In the genomic region with DNA sequence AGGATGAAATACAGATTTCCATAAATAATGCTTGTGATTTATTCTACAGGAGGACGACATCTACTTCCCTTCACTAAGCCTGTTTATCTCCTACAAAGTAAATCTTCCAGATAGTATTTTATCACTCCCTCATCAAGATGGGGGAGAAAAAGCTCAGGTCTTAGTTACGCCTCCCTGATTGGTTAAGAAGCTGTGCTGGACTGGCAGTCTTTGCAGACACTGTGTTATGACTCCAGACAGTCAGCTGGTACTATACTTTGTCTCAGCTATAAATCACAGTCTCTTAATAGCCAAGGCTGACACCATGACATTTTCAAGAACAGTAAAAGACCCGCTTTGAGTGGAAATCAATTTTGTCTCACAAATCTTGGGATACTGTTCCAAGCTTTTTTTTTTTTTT, we compare ENCODE assay signal across 16 mouse cellular contexts. TPM values are rescaled to one million over a fixed set of nuclear protein-coding genes. Genes with fewer than 3 reads are reported as not detected.
DNase-seq lines count a peak whose midpoint lies in the region; ATAC-seq and TF ChIP-seq lines count a peak whose summit lies in the region.
"Had no signal": no experiment of that assay in that cellular context is flagged by ENCODE, and none has a peak within 500 bp of the region (broad histone marks: within the 10 kb centered on the region; RNA-seq: fewer than 3 reads in every experiment).

No protein-coding gene starts in this region.

- H3K9ac ChIP-seq in hindbrain, embryonic 11.5 days (ENCODE audit: low read depth, low read length): no peak overlapping the region
- H3K9ac ChIP-seq in hindbrain, embryonic 14.5 days: no peak overlapping the region
- no peak overlapping the region for H3K9ac ChIP-seq in midbrain, embryonic 11.5 days (ENCODE audit: low read length)
- no peak overlapping the region for H3K9ac ChIP-seq in limb, embryonic 14.5 days (ENCODE audit: low read depth, low read length, severe bottlenecking)
- H3K9ac ChIP-seq: heart, embryonic 12.5 days; lung, embryonic 14.5 days had no signal

- WGBS in hindbrain, embryonic 11.5 days: 77% methylated on average over 3 of the region's 3 CpGs
- WGBS in hindbrain, embryonic 14.5 days: 51% methylated on average over 3 of the region's 3 CpGs
- WGBS in midbrain, embryonic 11.5 days: 84% methylated on average over 3 of the region's 3 CpGs
- 86% methylated on average over 3 of the region's 3 CpGs for WGBS in midbrain, embryonic 10.5 days
- 30% methylated on average over 3 of the region's 3 CpGs for WGBS in limb, embryonic 14.5 days

- no peak overlapping the region for H3K27ac ChIP-seq in hindbrain, embryonic 11.5 days (ENCODE audit: low read depth, low read length)
- no peak overlapping the region for H3K27ac ChIP-seq in hindbrain, embryonic 14.5 days
- no peak overlapping the region for H3K27ac ChIP-seq in midbrain, embryonic 11.5 days (ENCODE audit: low read depth, low read length)
- H3K27ac ChIP-seq in midbrain, embryonic 10.5 days (replicated peaks): no peak overlapping the region
- no peak overlapping the region for H3K27ac ChIP-seq in limb, embryonic 14.5 days (replicated peaks; ENCODE audit: low read depth, low read length)

- H3K9me3 ChIP-seq in hindbrain, embryonic 11.5 days (ENCODE audit: control insufficient read depth, low read length): no peaks in the 10 kb centered on the region
- H3K9me3 ChIP-seq in hindbrain, embryonic 14.5 days (ENCODE audit: control insufficient read depth, low read length): no peaks in the 10 kb centered on the region
- no peaks in the 10 kb centered on the region for H3K9me3 ChIP-seq in midbrain, embryonic 11.5 days (ENCODE audit: control insufficient read depth, low read length)
- no peaks in the 10 kb centered on the region for H3K9me3 ChIP-seq in midbrain, embryonic 10.5 days (replicated peaks)
- no peaks in the 10 kb centered on the region for H3K9me3 ChIP-seq in limb, embryonic 14.5 days (ENCODE audit: control insufficient read depth, low read length)
- H3K9me3 ChIP-seq: heart, embryonic 12.5 days had no signal

- peak; percentile 67; the same call in 1 of the 2 replicates for ATAC-seq in hindbrain, embryonic 11.5 days (ENCODE audit: low FRiP score)
- ATAC-seq in hindbrain, embryonic 14.5 days (ENCODE audit: low FRiP score): no peak
- ATAC-seq in midbrain, embryonic 11.5 days (ENCODE audit: low FRiP score): 0 out of 2 replicates have a peak, but pooled peaks have one; percentile 51
- ATAC-seq in limb, embryonic 14.5 days (ENCODE audit: low FRiP score, low read depth): no peak

- no peak overlapping the region for H3K4me3 ChIP-seq in hindbrain, embryonic 11.5 days (ENCODE audit: low read depth, low read length)
- H3K4me3 ChIP-seq in hindbrain, embryonic 14.5 days (replicated peaks; ENCODE audit: low read length): no peak overlapping the region
- H3K4me3 ChIP-seq in midbrain, embryonic 11.5 days (ENCODE audit: low read depth, low read length): no peak overlapping the region
- no peak overlapping the region for H3K4me3 ChIP-seq in midbrain, embryonic 10.5 days
- H3K4me3 ChIP-seq in limb, embryonic 14.5 days (replicated peaks; ENCODE audit: low read length): no peak overlapping the region
- H3K4me3 ChIP-seq: heart, embryonic 12.5 days had no signal

- TF ChIP-seq POLR2A in limb, embryonic 14.5 days (IDR thresholded peaks at IDR 0.05; ENCODE audit: borderline replicate concordance, extremely low read depth, insufficient read depth, insufficient read length): no peak

- H3K36me3 ChIP-seq in hindbrain, embryonic 11.5 days (ENCODE audit: control insufficient read depth, insufficient read depth, low read length): no peaks in the 10 kb centered on the region
- H3K36me3 ChIP-seq in hindbrain, embryonic 14.5 days (replicated peaks; ENCODE audit: control insufficient read depth, insufficient read depth): no peaks in the 10 kb centered on the region
- no peaks in the 10 kb centered on the region for H3K36me3 ChIP-seq in midbrain, embryonic 11.5 days (ENCODE audit: control insufficient read depth, insufficient read depth, low read length)
- H3K36me3 ChIP-seq in midbrain, embryonic 10.5 days: no peaks in the 10 kb centered on the region
- H3K36me3 ChIP-seq in limb, embryonic 14.5 days (ENCODE audit: control insufficient read depth, insufficient read depth, low read length): no peaks in the 10 kb centered on the region
- H3K36me3 ChIP-seq: heart, embryonic 12.5 days had no signal

- no peak for DNase-seq in hindbrain, embryonic 11.5 days (ENCODE audit: low spot score)
- no peak for DNase-seq in hindbrain, embryonic 14.5 days (ENCODE audit: low spot score)
- DNase-seq in midbrain, embryonic 11.5 days (ENCODE audit: low spot score, missing footprints): no peak
- DNase-seq in midbrain, embryonic 10.5 days (ENCODE audit: low spot score): no peak
- peak; percentile 11 for DNase-seq in limb, embryonic 14.5 days (ENCODE audit: low spot score)
- DNase-seq in lung, postnatal 14 days: no peak
- DNase-seq in urinary bladder, adult 18-20 months (ENCODE audit: low spot score in 2 of 2): no peak
- DNase-seq: cerebellum, adult 11-12 months; gastrocnemius, postnatal 36 days; heart, postnatal 36 days; kidney, adult 8-10 months; lung, embryonic 14.5 days; right cerebral cortex, postnatal 14 days; thymus, postnatal 36 days had no signal

- no peaks in the 10 kb centered on the region for H3K27me3 ChIP-seq in hindbrain, embryonic 11.5 days (ENCODE audit: control insufficient read depth, insufficient read depth, low read length)
- H3K27me3 ChIP-seq in hindbrain, embryonic 14.5 days (ENCODE audit: control insufficient read depth, insufficient read depth, low read length): no peaks in the 10 kb centered on the region
- no peaks in the 10 kb centered on the region for H3K27me3 ChIP-seq in midbrain, embryonic 11.5 days (ENCODE audit: control insufficient read depth, insufficient read depth, low read length)
- H3K27me3 ChIP-seq in midbrain, embryonic 10.5 days (ENCODE audit: low read depth, poor library complexity, severe bottlenecking): no peaks in the 10 kb centered on the region
- no peaks in the 10 kb centered on the region for H3K27me3 ChIP-seq in limb, embryonic 14.5 days (ENCODE audit: control insufficient read depth, insufficient read depth, low read length)
- H3K27me3 ChIP-seq: heart, embryonic 12.5 days had no signal

- H3K4me2 ChIP-seq in hindbrain, embryonic 11.5 days (replicated peaks; ENCODE audit: low read depth, low read length): no peak overlapping the region
- no peak overlapping the region for H3K4me2 ChIP-seq in hindbrain, embryonic 14.5 days (replicated peaks)
- no peak overlapping the region for H3K4me2 ChIP-seq in midbrain, embryonic 11.5 days
- no peak overlapping the region for H3K4me2 ChIP-seq in limb, embryonic 14.5 days (replicated peaks; ENCODE audit: low read depth, low read length, severe bottlenecking)
- H3K4me2 ChIP-seq: heart, embryonic 12.5 days; liver, embryonic 11.5 days; lung, embryonic 14.5 days had no signal

- no peaks in the 10 kb centered on the region for H3K4me1 ChIP-seq in hindbrain, embryonic 11.5 days (replicated peaks; ENCODE audit: control insufficient read depth, insufficient read depth, low read length)
- H3K4me1 ChIP-seq in hindbrain, embryonic 14.5 days (replicated peaks; ENCODE audit: control insufficient read depth, insufficient read depth, low read length): peaks cover 17% of the 10 kb centered on the region
- peaks cover 3% of the 10 kb centered on the region; the same call in 1 of the 2 replicates for H3K4me1 ChIP-seq in midbrain, embryonic 11.5 days (ENCODE audit: control insufficient read depth, insufficient read depth, low read length)
- H3K4me1 ChIP-seq in midbrain, embryonic 10.5 days: peaks cover 22% of the 10 kb centered on the region
- no peaks in the 10 kb centered on the region for H3K4me1 ChIP-seq in limb, embryonic 14.5 days (ENCODE audit: control insufficient read depth, insufficient read depth, low read length)
- H3K4me1 ChIP-seq: heart, embryonic 12.5 days had no signal

RNA-seq across cellular contexts. Expression of gene Gm11146, which starts 51.4 kb away (rescaled TPM):
- polyA plus RNA-seq in hindbrain, embryonic 11.5 days (2014; fragmentation: Nextera tagmentation; extraction: Ambion mirVana): not detected in 2 replicates
- polyA plus RNA-seq in hindbrain, embryonic 14.5 days (2014; fragmentation: Nextera tagmentation; extraction: Ambion mirVana): not detected in 2 replicates
- polyA plus RNA-seq in midbrain, embryonic 11.5 days (2014; fragmentation: Nextera tagmentation; extraction: Ambion mirVana): not detected in 2 replicates
- polyA plus RNA-seq in midbrain, embryonic 10.5 days (2016; fragmentation: Nextera tagmentation; extraction: Ambion mirVana): not detected in 2 replicates
- not detected in 2 replicates for polyA plus RNA-seq in limb, embryonic 14.5 days (2012; rRNA removed)
- not detected in 2 replicates for polyA plus RNA-seq in limb, embryonic 14.5 days (2014; fragmentation: Nextera tagmentation; extraction: Ambion mirVana)
- polyA plus RNA-seq: heart, embryonic 12.5 days; liver, embryonic 11.5 days; lung, embryonic 14.5 days had no signal

Comparison
In these comparisons a context has a peak if more than half of its experiments do, and no peak if none do; other contexts are left out.
1. ATAC-seq: peak in hindbrain, embryonic 11.5 days (single experiment) and midbrain, embryonic 11.5 days (single experiment); none in hindbrain, embryonic 14.5 days (single experiment) and limb, embryonic 14.5 days (single experiment).